Mouse (Mus musculus) C2C12 (cell line): ENCODE results near the gene Srgap2. TPM values are rescaled to one million over a fixed set of nuclear protein-coding genes. Genes with fewer than 3 reads are reported as not detected.

ENCODE experiments used
- H3K27me3 ChIP-seq: one replicate; pipeline ENCODE4 v1.6.1; 2011; ENCODE audit not compliant: control insufficient read depth, insufficient read depth, insufficient read length
- H3K36me3 ChIP-seq: one replicate; pipeline ENCODE4 v1.6.1; 2011; ENCODE audit not compliant: control insufficient read depth, insufficient read depth
- H3K4me3 ChIP-seq: one replicate; pipeline ENCODE4 v1.5.1; 2011; ENCODE audit warnings: mild to moderate bottlenecking, control low read depth; ENCODE audit not compliant: poor library complexity, insufficient read depth, severe bottlenecking
- H3K79me2 ChIP-seq: one replicate; pipeline ENCODE4 v1.6.1; 2011; ENCODE audit not compliant: control insufficient read depth, insufficient read depth
- H3K79me3 ChIP-seq: one replicate; pipeline ENCODE4 v1.6.1; 2011; ENCODE audit warnings: low read depth, control low read depth
- H3ac ChIP-seq: one replicate; pipeline ENCODE3; 2011; ENCODE audit warnings: low read depth; ENCODE audit not compliant: control insufficient read depth, insufficient read length
- CEBPB ChIP-seq: IDR thresholded peaks from one replicate; pipeline ENCODE4 v1.6.1; 2011; ENCODE audit warnings: low read depth, mild to moderate bottlenecking, control low read depth, moderate library complexity
- CTCF ChIP-seq: IDR thresholded peaks from one replicate; pipeline ENCODE4 v1.5.1; 2011; ENCODE audit not compliant: control insufficient read depth, insufficient read depth, insufficient read length
- FOSL1 ChIP-seq: IDR thresholded peaks from one replicate; pipeline ENCODE4 v1.8.0; 2011; ENCODE audit warnings: mild to moderate bottlenecking, low read length; ENCODE audit not compliant: poor library complexity, insufficient read depth, severe bottlenecking
- MAX ChIP-seq: IDR thresholded peaks from one replicate; pipeline ENCODE4 v1.6.1; 2011; ENCODE audit warnings: mild to moderate bottlenecking, control low read depth
- MYOD1 ChIP-seq: IDR thresholded peaks from one replicate; pipeline ENCODE4 v1.6.1; 2011; ENCODE audit warnings: low read depth; ENCODE audit not compliant: control insufficient read depth, insufficient read length
- MYOG ChIP-seq: IDR thresholded peaks from one replicate; pipeline ENCODE4 v1.6.1; 2011; ENCODE audit not compliant: control insufficient read depth, insufficient read length; ENCODE audit errors: extremely low read depth
- USF1 ChIP-seq: IDR thresholded peaks from one replicate; pipeline ENCODE4 v1.6.1; 2011; ENCODE audit warnings: low read depth, mild to moderate bottlenecking, control low read depth, moderate library complexity
- polyA plus RNA-seq: library from polyadenylated mRNA; unstranded; fragments of >200 nt; fragmentation: generic; extraction: Trizol; gene quantifications from one replicate; pipeline ENCODE4 v1.2.1, GENCODE M21; 2012; ENCODE audit warnings: missing spikeins

The Srgap2 gene
- polyA plus RNA-seq, 1 experiment: 10.5 TPM

- H3K4me3 ChIP-seq: no peak overlapping the region
- H3K36me3 ChIP-seq: no peaks in the 10 kb centered on the region
- TF ChIP-seq USF1 (no peak), CTCF (peak; percentile 10)
- H3K79me3 ChIP-seq: no peaks in the 10 kb centered on the region
- no peaks in the 10 kb centered on the region for H3K27me3 ChIP-seq
- no peak overlapping the region for H3ac ChIP-seq
- H3K79me2 ChIP-seq: no peaks in the 10 kb centered on the region
These were observed 280.4 kb downstream of the Srgap2 start for GRCm38 (mm10) chr1:131246433-131247395.

GRCm38 (mm10) chr1:131245926-131246325 is 281.2 kb downstream of the Srgap2 start:
- H3K36me3 ChIP-seq: no peaks in the 10 kb centered on the region
- no peak overlapping the region for H3ac ChIP-seq
- H3K4me3 ChIP-seq: no peak overlapping the region
- TF ChIP-seq CEBPB (no peak), CTCF (peak; percentile 68)
- H3K79me2 ChIP-seq: no peaks in the 10 kb centered on the region
- H3K27me3 ChIP-seq: no peaks in the 10 kb centered on the region
- H3K79me3 ChIP-seq: no peaks in the 10 kb centered on the region

- Histone ChIP-seq H3K79me2 (no peaks in the 10 kb centered on the region), H3ac (peak within 1 kb of the TSS; percentile 69), H3K4me3 (peak within 1 kb of the TSS; percentile 40), H3K36me3 (no peaks in the 10 kb centered on the region), H3K79me3 (peaks cover under 1% of the 10 kb centered on the region), H3K27me3 (no peaks in the 10 kb centered on the region)
- no peak for TF ChIP-seq USF1
- TF ChIP-seq FOSL1: no peak
- TF ChIP-seq MYOG: no peak
- no peak for TF ChIP-seq CEBPB
- no peak for TF ChIP-seq CTCF
- TF ChIP-seq MYOD1: no peak
- no peak for TF ChIP-seq MAX
These were observed 281.9 kb downstream of the Srgap2 start, which contains the start of gene Rassf5 for GRCm38 (mm10) chr1:131245089-131245856. Gene Rassf5, minus strand, starts transcription at chr1:131245258.

GRCm38 (mm10) chr1:131244536-131245088 is 282.5 kb downstream of the Srgap2 start:
- Histone ChIP-seq H3K27me3 (no peaks in the 10 kb centered on the region), H3K79me3 (peaks cover 3% of the 10 kb centered on the region)
- TF ChIP-seq CEBPB: no peak
- no peak for TF ChIP-seq FOSL1
- no peak for TF ChIP-seq MYOD1
- TF ChIP-seq MYOG: no peak
- no peak for TF ChIP-seq USF1
- TF ChIP-seq MAX: no peak
- no peak for TF ChIP-seq CTCF

GRCm38 (mm10) chr1:131242956-131243355 is 284.2 kb downstream of the Srgap2 start:
- no peak for TF ChIP-seq USF1
- Histone ChIP-seq H3K27me3 (no peaks in the 10 kb centered on the region), H3K4me3 (no peak overlapping the region), H3ac (no peak overlapping the region), H3K79me2 (peaks cover 4% of the 10 kb centered on the region), H3K36me3 (no peaks in the 10 kb centered on the region), H3K79me3 (peaks cover 5% of the 10 kb centered on the region)

More at GRCm38 (mm10) chr1:131244536-131245088, 282.5 kb downstream of the Srgap2 start:
- H3K79me2 ChIP-seq: no peaks in the 10 kb centered on the region
- no peaks in the 10 kb centered on the region for H3K36me3 ChIP-seq
- peak overlapping the region; percentile 40 for H3K4me3 ChIP-seq
- peak overlapping the region; percentile 69 for H3ac ChIP-seq
